Mouse (Mus musculus): ENCODE results near the gene Prrg2.
A peak's percentile ranks its signal among the peaks of the same experiment; 100 is the strongest.
"Not testable (repeated sequence)": the region's sequence is repeated elsewhere in the genome, so short reads cannot be mapped to it uniquely, and the experiment has no call there.

The Prrg2 gene

DNA sequence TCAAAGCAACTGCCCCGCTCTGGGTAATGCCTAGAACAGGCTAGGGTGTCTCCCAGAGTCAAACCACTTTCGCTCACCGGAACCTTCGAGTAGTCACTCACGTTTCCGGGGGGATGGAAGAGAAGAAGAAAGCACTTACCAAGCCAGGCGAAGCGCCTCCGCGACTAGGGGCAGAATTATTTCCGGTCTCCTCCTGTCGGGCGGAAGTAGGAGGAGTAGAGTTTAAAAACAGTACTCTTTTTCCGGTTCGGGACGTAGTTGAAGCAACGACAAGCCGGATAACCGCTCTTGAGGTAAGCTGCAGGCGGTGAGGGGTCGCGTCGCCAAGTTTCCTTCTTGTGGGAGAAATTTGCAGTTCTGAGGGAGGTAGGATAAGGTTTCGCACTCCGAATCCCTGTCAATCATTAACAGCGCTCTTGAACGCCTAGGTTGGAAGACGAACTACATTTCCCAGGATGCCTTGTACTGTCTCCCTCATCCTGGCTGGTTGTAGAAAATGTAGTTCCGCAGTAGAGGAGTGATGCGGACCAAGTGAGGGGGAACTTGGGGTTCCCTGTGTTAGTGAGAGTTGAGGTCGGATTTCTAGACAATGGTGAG, at the start of gene Prrg2, which contains the start of gene Nosip:
Prrg2 (minus strand) TSS at position 439 of the 597 bp plus-strand sequence.
Nosip (plus strand) TSS at position 191 of the 597 bp plus-strand sequence.
- peak; percentile 97 for DNase-seq (ENCODE audit: low read depth, low spot score)

DNA sequence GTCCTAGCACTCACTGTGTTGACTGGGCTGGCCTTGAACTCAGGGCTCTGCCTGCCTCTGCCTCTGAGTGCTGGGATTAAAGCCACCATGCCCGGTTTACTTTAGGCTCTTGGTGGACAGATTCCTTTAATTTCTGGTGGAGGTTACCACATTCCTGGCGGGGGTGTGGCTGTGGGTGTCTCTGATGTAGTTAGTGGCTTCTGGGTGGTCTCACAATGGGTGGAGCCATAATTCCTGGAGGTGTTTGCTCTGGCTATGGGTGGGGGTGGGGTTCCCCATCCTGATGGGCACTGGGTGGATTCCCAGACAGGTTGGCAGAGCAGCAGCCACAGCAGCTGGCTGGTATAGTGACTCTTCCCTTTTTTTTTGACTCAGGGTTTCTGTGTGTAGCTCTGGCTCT, 49.5 kb upstream of the Prrg2 start:
- no peak for DNase-seq (ENCODE audit: low read depth, low spot score)

DNA sequence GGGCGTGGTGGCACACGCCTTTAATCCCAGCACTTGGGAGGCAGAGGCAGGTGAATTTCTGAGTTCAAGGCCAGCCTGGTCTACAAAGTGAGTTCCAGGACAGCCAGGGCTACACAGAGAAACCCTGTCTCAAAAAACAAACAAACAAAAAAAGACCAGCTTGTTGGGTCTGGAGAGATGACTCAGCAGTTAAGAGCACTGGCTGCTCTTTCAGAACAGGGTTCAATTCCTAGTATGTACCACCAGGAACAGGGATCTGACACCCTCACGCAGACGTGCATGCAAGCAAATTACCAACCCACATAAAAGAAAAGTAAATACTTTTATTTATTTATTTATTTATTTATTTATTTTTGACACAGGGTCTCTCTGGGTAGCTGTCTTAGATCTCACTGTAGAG, 47.6 kb upstream of the Prrg2 start:
- DNase-seq (ENCODE audit: low read depth, low spot score), result not testable (repeated sequence)

DNA sequence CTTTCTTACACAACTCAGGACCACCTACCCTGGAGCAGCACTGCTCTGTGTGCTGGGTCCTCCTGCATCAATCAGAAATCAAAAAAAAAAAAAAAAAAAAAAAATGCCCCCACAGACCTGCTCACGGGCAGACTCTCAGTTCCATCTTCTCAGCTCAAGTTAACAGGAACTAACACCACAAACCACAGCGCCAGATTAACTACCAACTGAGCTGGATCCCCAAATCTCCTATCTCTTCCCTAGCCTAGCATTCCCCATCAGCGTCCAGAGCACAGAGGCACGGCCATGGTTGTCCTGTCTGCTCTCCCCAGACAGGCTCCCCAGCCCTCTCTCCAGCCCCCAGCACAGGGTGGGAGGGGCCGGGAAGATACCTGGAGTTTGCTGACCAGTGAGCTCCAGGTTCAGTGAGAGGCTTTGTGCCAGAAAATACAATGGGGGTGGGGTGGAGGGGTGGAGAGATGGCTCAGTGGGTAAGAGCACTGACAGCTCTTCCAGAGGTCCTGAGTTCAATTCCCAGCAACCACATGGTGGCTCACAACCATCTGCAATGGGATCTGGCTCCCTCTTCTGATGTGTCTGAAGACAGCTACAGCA, 44.7 kb upstream of the Prrg2 start:
- no peak for DNase-seq (ENCODE audit: low read depth, low spot score)

DNA sequence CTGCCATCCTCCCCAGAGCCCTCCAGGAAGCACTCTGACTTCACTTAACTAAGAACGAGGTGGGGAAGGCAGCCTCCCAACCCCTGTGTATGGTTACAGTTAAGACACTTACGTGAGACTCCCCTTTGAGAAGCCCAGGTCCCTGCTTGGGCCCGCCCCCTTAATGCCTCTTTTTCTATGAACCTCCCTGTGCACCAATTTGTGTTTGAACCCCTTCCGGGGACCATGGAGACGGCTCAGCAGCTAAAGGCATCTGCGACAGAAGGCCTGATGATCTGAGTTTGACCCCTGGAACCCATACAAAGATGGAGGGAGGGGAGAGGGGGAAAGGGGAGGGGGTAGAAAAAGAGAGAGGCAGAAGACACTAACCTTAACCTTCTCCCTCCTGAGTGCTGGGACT, 44.0 kb upstream of the Prrg2 start:
- DNase-seq (ENCODE audit: low read depth, low spot score), result no peak

DNA sequence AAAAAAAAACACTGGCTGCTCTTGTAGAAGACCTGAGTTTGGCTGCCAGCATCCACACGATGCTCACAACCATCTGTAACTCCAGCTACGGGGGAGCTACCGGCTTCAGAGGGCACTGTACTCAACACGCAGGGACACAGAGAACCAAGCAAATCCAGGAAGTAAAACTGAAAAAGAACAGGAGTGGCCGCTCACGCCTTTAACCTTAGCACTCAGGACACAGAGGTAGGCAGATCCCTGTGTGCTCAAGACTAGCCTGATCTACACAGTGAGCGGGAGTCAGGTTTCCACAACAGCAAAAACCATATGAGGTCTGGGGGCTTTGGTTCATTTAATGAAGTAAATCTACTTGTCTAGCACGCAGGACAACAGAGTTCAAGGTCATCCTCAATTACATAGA, 43.0 kb upstream of the Prrg2 start:
- no peak for DNase-seq (ENCODE audit: low read depth, low spot score)

DNA sequence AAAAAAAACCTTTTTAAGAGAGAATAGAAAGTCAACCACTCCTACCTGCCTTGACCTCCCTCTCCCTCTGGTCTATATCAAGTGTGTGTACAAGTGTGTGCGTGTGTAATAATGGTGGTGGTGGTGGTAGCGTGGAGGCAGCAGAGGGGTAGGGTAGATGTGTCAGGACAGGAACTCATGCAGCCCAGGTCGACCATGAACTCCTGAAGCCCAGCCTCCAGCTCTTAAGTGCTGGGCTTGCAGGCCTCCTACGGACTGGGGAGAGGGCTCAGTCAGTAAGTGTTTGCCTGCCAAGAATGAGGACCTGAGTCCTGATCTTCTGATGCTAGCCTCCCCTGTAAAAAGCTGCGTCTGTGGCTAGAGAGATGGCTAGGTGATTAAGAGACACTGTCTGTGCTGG, 42.5 kb upstream of the Prrg2 start:
- DNase-seq (ENCODE audit: low read depth, low spot score), result no peak

DNA sequence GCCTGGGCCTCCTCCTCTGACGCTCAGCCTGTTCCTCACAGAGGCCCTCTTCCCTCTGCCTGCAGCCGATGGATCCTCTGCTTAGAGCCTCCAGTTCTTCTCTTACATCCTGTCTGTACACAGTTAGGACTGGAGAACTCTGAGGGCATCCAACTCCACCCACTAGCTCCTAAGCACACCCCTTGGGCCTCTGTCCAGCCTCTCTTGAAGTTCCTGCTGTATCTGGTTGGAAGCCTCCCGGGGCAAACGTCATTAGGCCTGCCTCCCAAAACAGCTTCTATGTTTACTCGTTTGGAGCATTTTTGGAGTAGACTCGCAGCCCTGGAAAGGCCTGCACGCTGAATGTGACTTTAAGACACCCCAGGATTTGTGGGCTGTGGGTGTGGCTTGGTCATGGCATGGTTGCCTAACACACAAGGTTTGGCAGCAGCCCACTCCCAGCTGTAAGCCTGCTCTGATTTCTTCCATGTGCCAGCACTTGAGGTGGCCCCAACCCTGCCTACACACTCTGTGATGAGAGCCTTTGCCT, 41.2 kb upstream of the Prrg2 start, which contains the start of gene Fcgrt:
Fcgrt (minus strand) TSS at position 200 of the 529 bp plus-strand sequence.
- no peak for DNase-seq (ENCODE audit: low read depth, low spot score)

DNA sequence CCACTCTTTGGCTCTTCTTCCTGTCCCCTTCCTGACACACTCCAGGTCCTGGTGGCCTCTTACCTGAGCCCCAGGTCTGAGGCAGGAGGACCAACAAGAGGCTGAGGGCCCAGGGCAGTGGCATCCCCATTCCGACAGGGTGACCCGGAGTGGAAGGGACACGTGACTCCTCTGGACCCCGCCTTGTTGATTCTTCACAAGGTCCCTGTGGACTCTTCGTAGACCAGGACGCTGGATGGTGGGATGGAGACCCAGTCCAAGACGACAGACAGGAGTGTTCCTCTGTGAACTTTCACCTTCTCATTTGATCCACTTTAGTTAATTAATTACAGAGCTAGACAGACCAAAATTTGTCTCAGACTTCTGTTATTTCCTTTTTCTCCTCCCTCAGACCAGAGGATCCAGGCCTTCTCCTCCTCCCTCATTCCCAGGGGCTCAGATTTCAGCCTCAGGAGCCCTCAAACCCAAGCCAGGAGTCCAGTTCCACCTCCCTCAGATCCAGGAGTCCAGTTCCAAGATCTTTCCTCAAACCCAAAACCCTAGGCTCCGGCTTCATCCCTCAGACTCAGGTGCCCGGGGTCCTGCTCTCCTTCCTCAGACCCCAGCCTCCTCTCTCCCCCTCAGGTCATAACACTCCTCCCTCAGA, 40.6 kb upstream of the Prrg2 start:
- no peak for DNase-seq (ENCODE audit: low read depth, low spot score)

DNA sequence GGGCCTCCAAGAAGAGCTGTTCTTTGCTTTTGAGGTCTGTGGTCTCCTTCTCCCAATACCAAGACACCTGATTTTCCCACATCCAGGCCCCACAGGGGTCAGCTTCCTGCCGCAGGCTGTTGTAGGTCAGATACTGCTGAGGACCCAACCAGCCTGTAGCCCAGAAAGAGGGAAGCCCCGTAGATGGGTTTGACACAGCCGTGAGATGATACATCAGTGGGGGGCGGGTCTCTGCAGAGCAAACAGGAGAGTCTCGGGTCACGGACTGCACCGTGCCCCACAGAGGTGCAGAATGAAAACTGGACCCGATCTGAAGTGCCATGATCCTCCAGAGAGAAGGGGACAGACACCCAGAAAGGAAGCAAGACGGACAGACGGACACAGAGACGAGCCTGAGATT, 40.0 kb upstream of the Prrg2 start:
- no peak for DNase-seq (ENCODE audit: low read depth, low spot score)

DNA sequence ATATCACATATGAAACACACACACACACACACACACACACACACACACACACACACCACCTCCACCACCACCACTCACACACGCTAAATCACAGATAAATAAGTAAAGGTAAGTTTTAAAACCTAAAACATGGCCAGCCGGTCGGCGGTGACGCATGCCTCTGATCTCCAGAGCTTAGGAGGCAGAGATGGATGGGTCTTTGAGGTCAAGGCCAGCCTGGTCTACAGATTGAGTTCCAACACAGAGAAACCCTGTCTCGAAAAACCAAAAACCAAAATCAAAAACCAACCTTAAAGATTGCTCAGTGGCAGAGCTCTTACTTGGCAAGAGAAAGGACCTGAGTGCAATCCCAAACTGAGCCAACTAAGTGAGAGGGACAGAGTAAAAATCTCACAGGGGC, 37.6 kb upstream of the Prrg2 start:
- no peak for DNase-seq (ENCODE audit: low read depth, low spot score)

DNA sequence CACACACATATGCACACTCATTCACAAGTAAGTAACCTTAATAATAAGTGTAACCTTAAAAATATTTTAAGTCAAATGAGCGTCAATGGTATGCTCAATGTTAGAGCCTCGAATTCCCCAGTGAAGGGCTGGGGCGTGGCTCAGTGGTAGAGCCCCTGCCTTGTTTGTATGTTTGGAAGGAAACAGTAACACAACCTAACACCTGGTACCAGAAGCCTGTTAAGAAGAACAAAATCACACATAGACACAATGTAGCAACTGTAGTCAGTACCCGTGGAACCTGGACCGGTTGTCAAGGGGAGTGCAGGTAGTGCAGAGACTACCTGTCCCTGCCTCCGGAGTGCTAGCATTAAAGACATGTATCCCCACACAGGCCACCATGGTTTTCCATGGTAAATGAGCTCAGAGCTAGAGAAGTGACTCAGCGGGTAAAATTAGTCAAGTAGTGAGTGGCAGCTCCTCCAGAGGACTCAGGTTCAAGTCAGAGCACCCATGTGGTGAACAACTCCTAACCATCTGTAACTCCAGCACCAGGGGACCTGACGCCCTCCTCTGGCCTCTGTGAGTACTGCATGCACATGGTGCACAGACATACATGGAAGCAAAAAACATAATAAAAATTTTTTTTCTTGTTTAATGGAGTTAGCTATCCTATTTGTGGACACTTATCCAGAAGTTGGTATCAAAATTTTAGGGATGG, 36.2 kb upstream of the Prrg2 start:
- no peak for DNase-seq (ENCODE audit: low read depth, low spot score)

DNA sequence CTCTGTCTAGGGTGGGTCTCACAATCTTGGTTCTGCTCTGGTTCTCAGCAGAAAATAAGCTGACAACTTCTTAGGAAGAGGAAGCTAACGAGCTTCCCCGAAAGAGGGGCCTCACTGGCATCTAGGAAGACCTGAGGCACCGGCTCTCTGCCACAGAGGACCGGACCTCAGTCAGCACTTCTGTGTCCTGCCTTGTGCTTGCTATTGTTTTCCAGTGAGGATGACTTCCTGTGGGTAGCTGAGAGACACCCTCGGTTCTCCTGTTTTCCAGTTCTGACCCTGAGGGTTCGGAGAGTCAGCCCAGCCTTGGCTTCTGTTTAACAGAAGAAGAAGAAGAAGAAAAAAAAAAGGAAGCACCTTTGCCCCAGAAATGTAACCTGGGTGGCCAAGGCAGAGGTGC, 35.0 kb upstream of the Prrg2 start:
- no peak for DNase-seq (ENCODE audit: low read depth, low spot score)

DNA sequence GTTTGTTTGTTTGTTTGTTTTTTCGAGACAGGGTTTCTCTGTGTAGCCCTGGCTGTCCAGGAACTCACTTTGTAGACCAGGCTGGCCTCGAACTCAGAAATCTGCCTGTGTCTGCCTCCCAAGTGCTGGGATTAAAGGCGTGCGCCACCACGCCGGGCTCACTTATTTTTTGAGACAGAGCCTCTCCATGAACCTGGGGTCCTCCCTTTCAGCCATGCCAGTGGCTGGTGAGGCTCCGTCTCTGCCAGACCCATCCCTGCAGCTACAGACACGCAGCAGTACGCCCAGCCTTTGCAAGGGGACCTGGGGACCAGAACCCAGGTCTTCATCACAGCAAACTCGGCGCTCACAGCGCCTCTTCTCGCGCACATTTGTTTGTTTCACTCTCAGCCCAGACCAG, 33.5 kb upstream of the Prrg2 start:
- DNase-seq (ENCODE audit: low read depth, low spot score), result not testable (repeated sequence)

DNA sequence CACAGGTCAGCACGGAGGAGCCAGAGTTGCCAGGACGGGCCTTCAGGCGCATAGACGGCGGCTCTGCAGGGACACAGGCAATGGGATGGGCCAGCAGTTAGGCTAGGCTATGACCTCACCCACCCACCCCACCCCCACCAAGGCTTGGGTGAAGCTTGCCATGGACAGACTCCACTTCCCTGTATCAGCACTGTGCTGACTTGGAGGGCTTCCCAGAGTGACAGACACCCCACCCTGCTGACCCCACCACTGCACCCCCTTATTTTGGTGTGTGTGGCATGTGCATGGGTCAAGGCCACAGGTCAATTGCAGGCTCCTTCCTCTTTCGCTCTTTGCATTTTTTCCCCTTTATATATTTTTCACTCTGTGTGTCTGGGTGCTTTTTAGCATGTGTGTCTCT, 32.9 kb upstream of the Prrg2 start:
- DNase-seq (ENCODE audit: low read depth, low spot score), result no peak

DNA sequence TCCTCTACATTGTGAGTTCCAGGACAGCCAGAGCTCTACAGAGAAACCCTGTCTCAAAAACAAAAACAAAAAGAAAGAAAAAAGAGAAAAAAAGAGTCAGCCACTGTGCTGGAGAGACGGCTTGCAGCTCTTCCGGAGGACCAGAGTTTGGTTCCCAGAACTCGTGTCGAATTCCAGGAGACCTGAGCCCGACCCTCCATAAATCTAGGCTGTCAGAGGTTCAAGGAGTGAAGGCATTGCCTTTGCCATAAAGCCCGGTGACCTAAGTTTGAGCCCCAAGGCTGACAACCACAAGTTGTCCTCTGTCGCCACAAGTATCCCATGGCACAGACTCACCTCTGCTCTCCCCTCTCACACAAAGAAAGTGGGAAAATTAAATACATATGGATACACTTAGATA, 31.6 kb upstream of the Prrg2 start:
- DNase-seq (ENCODE audit: low read depth, low spot score), result no peak

DNA sequence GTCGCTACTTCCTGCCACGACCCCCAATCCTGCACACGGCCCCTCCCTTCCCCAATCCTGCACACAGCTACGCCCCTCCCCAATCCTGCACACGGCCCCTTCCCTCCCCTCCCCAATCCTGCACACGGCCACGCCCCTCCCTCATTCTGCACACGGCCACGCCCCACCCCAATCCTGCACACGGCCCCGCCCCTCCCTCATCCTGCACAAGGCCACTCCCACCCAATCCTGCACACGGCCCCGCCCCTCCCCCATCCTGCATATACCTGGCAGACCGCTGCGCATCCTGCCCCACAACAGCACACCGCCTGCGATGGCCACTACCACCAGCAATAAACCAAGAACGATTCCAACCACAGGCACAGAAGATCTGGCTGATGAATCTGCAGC, 31.0 kb upstream of the Prrg2 start:
- DNase-seq (ENCODE audit: low read depth, low spot score), result no peak

DNA sequence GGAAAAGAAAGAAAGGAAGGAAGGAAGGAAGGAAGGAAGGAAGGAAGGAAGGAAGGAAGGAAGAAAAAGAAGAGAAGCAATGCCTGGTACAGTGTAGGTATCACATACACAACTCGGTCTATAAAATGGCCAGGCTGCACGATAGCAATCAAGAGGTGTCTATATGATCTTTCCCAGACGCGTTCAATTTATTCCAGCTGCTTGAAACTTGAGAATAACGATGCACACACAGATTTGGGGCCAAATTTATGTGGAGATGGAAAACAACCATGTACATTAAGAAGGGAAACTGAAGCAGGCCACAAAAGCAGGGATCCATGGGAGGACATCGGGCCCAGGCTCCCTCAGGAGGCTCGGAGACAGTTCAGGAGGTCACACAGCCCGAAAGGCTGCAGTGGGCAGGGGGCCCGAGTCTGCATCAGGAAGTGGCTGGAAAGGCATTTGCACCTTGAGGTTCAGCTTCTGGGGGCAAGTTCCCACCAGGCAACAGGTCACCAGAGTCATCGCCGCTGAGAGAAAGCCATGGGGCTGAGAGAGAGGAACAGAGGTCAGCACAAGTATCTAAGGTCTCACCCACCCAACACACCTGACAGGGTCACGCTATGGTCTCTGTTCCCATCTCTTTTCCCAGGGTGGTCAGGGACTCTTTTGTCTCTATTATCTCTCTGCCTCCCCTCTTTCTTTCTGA, 30.5 kb upstream of the Prrg2 start:
- no peak for DNase-seq (ENCODE audit: low read depth, low spot score)

DNA sequence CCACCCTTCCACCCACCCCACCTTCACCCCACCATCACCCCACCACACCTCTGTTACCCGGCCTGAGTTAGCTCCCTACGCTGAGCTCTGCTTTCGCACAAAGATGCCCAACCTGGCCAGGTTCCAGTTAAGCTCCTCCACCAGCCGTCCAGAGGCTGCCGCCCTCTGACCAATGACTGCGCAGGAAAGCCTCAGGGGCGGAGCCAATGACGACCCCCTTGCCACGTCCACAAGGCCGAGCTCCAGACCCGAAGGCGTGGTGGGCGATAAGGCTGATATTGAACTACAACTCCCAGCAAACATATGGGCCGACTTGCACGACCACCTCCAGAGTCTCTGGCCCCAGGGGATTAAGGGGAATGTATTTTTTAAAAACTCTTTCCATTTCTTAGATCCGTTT, 29.6 kb upstream of the Prrg2 start, which contains the start of gene Rcn3:
Rcn3 (minus strand) TSS at position 174 of the 400 bp plus-strand sequence.
- DNase-seq (ENCODE audit: low read depth, low spot score), result peak; percentile 62

DNA sequence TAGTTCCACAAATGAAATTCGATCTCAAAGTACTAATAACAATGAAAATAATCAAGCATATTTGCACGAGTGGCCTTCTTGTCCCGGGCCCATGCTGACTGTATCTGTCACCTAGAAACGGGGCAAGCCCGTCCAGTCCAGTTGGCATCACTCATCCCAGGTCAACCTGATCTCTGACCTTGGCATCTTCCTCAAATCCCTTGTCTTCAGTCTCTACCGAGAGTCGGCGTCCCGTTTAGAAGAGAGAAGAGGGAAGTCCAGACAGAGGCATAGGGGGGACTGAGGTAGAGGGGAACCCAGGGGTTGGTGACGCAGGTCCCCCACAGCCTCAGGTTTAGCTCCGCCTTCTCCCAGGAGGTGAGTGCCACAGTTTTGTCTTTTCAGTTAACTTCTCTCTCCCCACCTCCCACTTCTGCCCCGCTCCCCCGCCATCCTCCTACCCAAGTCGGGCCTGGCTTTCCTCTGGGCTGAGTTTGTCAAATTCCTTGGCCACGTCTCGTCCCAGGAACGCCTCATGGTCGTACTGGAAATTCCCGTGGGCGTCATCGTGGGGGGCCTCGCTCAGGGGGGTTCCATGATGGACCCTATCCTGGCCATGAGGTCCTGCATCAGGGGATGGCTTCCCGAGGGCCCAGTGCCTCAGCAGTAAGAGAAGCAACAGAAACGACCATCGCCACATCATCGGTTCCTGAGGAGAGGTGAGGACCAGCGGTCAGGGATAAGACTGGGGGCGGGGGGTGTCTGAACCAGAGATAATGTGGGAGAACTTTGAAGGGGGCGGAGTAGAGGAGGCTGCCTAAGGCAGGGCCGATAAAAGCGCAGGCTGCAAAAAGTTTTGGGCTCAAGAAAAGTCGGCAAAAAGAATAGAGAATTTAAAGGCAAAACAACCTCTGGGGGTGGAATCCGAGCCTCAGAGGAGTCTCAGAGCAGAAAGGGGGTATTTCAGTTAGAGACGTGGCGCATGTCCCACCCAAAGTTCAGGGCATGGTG, 28.8 kb upstream of the Prrg2 start:
- no peak for DNase-seq (ENCODE audit: low read depth, low spot score)

All from retina, postnatal 7 days (tissue).